Mouse (Mus musculus) right cerebral cortex, postnatal 25 days (tissue): ENCODE measurements around the gene Klf15.

Experiments used
- DNase-seq: peaks from one replicate; pipeline ENCODE4 v3.0.0; 2022

Gene Klf15

DNA sequence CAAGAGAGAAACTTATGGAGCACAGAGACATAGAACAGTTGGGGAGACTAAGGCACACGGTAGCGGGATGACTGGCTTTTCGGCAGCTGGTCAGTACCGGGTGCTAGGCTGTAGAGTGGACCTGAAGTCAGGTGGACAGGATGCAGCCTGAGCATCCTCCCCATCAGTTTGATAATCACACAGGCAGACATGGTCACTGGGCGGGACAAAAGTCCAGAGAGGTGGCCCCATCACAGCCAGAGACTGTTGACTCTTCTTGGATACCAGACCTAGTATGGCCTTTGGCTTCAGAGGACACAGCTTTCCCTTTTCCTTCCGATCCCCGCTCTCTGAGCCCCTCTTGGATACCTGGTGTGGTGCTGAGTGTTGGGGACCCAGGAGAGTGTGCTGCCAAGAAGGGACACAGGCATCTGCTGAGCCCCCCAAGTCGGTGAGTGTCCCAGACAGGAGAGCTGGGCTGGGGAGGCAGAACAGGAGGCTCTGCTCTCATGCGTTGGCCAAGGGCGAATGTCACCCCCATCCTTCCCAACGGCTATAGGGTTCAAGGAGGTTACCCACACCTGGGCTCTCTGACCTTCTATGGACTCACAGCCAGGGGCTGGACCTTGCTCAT is 2.8 kb downstream of the Klf15 start:
- no peak for DNase-seq

DNA sequence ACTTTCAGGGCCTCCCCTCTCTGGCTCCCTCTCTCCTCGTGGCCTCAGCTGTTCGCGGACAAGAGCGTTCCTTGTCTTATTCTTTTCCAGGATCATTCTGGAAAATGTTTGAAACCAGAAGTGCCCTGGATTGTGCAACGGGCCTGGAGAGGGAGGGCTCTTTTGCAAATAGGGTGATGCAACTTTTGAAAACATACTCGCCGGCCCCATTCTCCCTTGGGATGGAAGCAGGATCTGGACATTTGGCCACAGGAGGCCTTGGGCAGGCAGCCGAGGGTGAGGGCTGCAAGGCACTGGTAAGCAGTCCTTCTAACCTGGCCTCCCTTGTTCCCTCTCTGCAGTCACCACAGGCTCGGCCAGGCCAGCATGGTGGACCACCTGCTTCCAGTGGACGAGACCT is 3.7 kb downstream of the Klf15 start:
- DNase-seq: no peak

DNA sequence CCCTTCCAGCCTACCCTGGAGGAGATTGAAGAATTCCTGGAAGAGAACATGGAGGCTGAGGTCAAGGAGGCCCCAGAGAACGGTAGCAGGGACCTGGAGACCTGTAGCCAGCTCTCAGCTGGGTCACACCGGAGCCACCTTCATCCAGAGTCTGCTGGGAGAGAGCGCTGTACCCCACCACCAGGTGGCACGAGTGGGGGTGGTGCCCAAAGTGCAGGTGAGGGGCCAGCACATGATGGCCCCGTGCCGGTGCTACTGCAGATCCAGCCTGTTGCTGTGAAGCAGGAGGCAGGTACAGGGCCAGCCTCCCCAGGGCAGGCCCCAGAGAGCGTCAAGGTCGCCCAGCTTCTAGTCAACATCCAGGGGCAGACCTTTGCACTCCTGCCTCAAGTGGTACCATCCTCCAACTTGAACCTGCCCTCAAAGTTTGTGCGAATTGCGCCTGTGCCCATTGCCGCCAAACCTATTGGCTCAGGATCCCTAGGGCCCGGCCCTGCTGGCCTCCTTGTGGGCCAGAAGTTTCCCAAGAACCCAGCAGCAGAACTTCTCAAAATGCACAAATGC is 4.6 kb downstream of the Klf15 start:
- DNase-seq: no peak

DNA sequence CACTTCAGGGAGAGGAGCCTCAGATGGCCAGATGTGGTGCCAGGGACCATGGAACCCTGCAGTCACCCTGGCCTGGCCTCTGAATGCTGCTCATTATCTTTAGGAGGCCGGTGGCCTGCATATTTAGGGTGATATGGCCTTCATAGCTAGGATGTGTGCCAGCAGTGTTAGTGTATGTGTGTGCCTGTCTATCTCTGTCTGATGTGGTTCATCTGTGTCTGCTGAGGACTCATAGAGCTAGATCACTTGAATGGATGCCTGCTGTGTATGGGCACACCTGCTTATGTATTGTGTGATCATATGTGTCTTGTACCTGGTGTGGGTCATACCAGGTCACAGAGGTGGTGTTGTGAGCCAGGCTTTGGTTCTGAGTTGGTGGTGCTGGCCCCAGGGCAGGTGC is 5.8 kb downstream of the Klf15 start:
- DNase-seq: no peak

DNA sequence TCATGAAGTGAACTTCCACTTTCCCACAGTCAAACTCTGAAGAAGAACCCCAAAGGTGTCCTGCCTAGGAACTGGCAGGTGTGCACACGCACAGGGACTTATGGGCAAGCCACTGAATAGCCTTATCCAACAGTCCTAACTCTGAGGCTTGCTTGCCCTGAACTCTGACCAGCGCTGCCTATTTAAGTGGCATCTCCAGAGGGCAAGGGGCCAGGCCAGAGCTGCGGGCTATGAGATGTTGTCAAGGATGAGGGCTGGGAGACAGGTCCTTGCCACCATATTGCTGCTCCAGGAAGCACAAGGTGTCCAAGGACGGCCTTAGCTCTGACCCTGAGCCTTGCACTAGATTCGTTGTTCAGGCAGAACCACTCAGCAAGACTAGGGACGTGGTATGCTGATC is 6.7 kb downstream of the Klf15 start:
- DNase-seq: no peak

DNA sequence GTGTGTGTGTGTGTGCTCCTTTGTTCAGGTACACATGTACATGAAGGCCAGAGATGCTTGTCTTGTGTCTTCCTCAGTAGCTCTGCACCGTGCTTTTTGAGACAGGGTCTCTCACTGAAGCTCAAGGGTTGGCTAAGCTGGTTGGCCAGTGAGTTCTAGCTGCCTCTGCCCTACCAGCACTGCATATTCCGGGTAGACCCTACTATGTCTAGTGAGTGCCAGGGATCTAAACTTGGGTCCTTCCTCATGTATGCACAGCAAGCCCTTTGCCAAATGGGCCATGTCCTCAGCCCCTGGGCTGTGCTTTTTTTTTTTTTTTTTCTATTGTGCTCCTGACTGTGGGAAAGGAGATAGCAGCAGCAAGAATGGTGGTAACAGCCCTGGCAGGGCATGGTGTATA is 7.9 kb downstream of the Klf15 start:
- no peak for DNase-seq

DNA sequence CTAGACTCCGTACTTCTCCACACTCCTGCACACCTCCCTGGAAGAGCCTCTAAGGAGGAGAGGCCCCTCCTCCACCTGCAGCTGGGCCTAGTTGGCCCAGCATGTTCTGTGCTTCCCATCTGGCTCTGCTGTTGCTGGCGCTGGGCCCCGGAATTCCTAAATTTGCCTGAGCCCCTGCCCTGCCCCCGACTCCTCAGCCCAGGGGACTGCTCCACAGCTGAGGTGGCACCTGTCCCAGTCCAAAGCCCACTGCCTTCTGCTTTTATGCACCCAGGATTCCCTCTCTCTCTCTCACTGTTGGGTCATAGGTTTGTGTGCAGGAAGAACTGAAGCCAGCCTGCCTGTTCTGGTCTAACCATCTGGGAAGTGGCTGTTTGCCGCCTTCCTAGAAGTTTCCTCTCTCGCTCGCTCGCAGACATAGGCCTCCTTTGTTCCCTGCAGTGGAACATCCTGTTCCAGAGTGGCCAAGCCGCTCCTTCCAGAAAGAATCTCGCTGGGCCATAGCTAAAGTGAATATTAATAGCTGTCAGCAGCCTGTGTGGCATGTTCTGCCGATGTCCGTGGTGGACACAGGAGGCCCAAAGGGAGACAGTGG is 8.7 kb downstream of the Klf15 start:
- peak; percentile 65 for DNase-seq

DNA sequence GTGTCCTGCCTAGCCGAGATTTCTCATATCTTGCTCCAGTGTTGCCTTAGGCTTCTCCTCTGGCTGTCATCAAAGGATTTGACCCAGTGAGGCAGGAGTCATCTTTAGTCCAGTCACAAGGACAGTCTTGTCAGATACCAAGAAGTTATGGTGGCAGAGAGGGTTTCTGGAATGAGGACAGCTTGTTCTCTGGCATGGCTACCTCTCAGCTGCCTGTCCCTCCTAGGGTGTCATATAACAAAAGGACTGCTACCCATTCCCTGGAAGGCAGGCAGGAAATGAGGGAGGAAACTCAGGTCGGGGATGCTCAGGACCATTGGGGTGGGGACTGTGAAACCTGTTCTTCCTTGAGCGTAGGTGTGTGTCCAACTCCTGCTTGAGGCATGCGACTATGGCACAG is 9.7 kb downstream of the Klf15 start:
- no peak for DNase-seq

DNA sequence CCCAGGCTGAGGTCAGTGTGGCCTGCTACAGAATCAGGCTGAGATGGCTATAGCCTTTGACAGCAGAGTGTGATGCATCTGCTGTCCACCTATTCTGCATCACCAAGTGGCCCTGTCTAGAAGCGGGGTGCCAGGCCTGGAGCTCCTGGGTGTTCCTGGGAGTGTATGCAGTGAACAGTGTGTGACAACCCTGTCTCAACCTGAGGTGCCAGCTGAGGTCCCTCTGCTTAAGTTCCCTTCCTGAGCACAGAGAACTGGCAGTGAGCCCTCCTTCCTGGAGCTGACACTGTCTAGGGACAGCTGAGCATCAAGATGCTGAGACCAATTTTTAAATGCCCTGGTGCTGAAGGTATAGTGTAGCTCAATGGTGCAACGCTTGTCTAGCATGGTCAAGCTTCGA is 10.3 kb downstream of the Klf15 start:
- no peak for DNase-seq

DNA sequence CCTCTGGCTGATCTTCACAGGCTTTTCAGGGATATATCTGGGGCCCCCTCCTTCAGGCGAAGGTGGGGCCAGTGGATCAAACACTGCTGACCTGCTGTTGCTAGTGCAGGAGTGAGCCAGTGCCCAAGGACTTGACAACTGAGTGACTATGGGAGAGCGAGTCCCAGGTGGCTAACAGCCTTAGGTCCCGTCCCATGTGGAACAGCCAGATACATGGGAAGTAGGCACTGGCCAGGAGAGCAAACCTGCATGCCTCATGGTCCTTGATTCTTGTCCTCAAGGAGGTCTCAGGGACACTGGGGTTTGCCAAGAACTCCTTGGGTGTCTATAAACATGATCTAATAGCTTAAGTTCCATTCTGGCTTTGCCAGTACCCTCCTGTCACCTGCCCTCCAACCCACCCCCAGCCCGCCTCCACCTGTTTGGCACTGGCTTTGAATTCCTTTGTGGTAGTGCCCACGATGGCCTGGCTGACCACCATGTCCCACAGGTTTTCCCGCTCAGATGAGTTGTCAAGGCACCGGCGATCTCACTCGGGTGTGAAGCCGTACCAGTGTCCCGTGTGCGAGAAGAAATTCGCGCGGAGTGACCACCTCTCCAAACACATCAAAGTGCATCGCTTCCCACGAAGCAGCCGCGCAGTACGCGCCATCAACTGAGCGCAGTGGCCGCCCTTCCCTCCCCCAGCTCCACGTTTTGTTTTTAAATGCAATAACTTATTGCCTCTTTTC is 11.4 kb downstream of the Klf15 start:
- no peak for DNase-seq

DNA sequence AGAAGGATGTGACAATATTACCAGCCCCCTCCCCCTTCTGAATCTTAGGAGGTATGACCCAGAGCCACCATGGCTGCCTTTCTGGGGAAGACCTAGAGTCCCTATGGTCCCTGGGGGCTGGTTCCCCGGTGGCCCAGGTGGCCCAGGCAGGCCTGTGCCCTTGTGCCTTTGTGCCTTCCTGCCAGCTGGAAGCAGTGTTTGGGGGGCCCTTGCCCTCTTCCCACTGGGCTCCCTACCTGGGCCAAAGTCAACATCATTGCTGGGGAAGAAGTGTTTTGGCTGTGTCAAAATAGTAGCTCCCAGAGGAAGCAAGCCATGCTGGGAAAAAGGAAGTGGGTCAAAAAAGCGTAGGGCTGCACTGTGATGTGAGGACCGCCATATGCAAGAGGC is 12.0 kb downstream of the Klf15 start:
- no peak for DNase-seq

DNA sequence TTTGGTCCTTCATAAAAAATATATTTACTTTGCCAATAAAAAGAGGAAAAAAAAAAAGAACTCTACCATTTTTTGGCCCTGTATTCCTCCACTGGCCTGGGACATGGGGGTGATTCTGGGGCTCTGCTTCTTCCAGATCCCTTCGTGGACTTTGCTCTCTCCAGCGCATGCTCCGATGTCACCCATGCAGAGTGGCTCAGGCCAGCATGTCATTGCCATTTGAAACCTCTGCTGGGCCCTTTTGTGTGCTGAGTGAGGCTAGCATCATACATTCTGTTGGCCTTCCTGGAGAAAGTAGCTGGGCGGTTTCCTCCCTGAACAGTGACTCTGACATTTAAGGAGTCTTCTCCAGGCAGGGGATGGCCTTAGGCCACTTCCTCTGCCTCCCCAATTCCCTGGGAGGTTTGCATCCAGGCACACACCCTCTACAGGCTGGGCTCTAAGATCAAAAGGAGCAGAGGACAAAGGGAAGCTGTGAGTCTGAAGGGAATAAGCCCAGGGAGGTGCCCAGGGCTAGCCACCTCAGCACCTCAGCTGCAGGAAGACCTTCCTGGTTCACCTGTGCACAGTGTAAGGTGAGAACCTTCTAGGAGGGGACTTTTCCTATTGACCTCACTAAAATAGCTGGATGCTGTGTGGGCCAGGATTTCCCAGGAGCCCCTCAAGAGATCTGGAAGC is 12.9 kb downstream of the Klf15 start:
- DNase-seq: no peak

DNA sequence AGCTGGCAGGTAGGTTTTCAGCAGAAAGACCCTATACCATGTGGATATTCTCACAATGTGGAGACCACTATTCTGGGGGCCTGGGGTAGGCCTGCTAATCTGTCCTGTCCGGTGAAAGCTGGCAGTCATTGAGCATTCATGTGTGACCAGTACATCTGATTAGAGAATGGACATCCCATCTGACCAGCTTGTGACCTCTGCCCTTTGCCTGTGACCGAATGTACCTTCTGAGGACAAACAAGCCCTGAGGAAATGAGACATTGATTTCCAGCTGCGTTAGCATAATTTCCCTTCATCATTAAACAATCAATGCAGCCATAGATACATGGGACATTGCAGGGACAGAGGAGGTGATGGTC is 13.5 kb downstream of the Klf15 start:
- no peak for DNase-seq

DNA sequence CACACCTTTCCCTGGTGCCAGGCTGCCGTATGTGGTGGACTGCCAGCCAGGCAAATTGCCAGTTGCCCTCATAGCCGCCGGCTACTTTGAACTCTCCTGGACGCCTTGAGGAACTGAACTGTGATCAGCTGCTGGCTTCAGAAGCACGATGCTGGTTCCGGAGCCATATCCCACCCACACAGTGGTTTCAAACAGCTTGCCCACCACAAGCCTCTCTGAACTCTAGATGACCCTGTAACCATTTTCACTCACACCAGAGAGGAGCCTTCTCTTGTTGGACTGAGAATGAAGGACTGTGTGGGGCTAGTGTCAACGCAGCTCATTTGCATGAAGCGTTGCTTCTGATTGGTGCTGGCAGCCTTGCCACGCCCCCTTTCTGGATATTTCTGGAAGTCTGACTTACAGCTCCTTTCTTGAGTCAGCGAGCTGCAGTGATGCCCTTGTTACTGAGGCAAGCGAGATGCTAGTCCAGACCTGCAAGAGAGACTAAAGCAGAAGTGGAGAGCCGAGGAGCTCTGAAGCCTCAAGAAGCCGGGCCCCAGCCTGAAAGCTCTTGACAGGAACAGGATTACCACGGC is 14.7 kb downstream of the Klf15 start:
- no peak for DNase-seq

DNA sequence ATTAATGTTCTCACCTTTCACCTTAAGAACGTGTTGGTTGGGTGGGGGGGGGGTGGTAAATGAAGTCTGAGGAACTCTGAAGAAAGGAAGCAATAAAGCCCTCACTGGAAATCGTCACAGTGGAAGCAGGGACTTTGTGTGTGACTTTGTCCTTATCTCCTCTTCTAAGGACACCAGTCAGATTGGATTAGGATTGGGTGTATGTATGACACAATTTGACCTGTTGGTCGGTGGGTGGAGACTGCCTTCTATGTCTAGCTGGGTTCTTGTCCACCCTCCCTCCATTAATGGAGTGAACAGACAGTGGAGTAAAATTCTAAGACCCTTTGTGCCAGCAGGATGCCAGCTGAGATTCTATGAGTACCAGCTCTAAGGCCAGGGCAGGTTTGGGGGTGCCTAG is 21.9 kb downstream of the Klf15 start:
- DNase-seq: no peak

DNA sequence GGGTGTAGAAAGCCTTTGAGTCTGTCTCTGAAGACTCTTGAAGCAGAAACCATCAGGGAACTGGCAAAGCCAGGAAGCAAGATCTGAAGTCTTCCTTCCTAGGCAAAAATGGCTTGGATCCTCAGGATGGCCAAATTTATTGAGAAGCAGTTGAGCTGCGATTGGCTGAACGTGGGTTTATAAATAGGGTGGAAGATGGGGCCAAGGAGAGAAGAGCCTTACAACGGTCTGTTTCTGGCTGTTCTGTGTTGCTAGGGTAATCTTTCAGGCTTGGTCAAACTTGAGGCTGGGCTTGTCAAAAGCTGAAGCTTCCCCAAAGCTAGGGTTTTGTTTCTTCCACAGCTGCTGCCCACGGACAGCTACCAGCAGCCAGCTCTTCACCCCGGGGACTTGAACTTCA is 22.5 kb downstream of the Klf15 start:
- DNase-seq: no peak

DNA sequence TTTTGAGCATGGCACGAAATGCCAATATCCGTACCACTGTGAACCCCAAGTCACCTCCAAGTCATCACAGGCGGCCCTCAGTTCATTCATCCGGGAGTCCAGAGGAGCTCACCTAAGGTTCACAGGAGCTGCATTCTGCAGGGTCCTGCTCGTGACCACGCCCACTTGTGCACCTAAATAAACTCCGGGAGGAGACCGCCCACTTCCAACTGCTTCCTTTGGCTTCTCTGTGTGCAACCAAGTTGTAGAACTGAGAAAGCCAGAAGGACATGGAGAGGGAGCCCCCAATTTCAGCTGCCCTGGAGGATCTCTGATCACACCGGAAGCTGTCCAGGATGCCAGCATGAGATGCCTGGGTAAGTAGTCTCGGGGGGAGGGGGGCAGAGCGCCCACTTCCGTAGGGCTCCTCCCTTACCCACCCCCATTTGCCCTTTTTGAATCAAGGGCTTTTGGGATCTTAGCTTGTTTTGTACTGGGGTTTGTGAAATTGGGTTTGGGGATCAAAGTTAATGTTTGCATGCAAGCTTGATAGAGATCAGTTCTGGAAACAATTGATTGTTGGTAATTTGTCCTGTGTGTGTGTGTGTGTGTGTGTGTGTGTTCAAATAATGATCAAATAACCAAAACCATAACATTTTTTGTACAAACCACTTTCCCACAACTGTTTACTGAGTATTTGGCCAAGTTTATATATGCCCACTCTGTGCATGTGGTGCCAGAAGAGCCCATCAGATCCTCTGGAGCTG is 24.0 kb downstream of the Klf15 start, which contains the start of gene Aldh1l1:
Gene Aldh1l1, plus strand, starts transcription at position 252 of the 746 bp plus-strand sequence.
- no peak for DNase-seq

DNA sequence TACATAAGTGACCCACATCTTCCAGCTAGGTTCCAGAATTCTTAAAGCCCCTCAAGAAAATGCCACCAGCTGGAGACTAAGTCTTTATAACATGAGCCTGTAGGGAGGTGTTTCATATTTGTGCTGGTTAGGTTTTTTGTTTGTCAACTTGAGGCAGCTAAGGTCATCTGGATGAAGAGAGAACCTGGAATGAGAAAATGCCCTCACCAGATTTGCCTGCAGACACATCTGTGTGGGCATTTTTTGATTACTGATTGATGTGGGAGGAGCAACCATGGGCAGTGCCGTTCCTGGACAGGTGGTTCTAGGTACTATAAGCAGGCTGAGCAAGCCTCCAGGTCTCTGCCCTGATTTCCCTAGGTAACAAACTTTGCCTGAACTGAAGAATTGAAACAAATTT is 25.2 kb downstream of the Klf15 start:
- no peak for DNase-seq

DNA sequence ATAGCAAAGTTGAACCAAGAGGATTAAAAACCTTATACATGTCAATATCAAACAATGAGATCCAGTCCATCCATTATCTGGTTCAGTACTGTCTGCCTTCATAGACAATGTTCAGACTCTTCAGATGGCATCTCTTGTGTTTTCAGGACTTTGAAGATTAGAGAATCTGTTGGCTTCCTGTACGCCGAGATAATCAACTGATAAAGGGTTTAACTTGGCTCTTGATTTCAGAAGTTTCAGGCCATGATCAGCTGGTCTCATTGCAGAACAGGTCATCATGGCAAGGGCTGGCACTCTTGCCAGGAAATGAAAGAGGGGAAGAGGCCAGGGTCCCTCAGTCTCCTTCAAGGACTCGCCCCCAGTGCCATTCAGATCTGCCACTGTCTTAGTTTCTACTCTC is 27.2 kb downstream of the Klf15 start:
- DNase-seq: no peak

DNA sequence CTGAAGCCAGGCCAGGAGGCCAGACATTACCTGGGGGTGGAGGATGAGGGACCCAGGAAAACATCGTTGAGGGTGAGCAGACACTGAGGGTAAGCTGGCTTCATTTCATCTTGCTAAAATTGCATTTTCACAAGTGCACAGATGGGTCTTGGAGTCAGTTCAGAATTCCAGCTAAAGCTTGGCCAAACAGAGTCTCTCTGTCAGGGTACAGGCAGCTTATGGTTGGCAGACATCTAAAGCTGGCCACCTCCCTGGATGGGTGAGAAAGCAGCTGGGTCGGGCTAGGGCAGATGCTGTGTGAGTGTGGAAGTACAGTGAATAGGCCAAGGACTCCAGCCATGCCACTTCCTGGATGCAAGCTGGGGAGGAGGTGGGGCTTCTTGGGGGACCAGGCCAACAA is 28.6 kb downstream of the Klf15 start:
- no peak for DNase-seq

DNA sequence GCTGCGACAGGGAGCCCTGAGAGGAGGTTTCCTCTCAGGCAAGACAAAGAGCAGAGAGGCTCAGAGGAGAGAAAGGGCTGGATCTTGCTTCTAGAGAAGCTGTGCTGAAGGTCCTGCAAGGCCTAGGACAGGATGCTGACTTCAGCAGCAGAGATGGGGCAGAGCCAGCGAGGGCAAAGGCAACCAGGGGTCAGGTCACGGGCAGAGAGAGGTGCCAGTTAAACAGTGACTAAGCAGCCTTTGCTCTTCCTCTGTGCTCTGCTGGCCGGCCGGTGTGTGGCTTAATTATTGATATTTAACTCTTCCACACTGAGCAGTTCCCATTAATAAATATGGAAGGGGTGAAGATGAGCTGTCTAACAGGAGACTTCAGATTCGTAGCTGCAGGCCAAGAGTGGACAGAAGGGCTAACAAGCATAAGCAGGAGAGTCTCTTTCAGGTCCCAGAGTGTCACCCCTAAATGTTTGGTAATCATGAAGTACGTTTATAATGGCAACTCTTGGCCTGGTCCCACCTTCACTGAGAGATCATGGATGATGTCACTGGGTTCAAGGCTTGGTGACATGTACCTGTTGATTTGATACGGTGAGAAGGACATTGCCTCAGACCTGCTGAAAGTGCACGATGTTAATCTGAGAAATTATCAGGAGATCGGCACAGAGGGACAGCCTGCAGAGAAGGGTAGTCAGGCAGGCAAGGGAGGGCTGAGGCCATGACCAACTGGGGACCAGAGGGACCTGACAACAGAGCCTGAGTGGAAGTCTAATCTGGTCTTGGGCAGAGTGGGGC is 29.8 kb downstream of the Klf15 start:
- no peak for DNase-seq

DNA sequence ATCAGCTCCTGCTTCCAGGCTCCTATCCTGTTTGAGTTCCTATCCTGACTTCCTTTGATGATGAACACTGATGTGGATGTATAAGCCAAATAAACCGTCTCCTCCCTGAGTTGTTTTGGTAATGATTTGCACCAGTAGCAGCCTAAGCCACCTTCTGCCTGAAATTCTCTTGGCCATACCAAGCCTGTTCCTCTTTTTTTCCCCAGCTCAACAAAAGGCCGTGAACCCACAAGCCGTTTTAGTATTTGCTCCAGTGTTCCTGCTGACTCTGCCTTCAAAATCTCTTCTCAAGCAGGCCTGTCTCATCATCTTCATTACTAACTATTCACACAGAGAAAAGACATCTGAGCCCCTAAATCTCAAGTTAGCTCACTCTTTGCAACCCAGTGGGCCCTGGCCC is 31.8 kb downstream of the Klf15 start:
- DNase-seq: no peak
